Mouse (Mus musculus): ENCODE measurements around the gene Cdk9.

The Cdk9 gene

DNA sequence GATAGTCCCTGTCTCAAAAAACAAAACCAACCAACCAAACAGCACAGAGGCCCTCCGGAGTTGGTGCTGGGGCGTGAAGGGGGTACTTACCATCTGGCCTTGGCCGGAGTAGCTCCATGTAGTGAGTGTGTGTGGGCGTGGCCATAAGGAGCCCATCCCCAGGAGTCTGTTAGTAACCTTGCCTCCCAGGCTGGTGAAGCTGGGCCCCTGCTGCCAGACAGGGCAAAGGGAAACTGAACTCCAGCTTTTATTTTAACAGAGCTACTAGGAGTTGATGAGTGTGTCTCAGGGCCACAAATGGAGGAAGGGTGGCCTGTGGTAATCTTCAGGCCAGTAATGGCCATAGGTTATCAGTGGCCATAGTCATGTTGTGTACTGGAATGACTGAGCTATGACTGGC, 21.6 kb upstream of the Cdk9 start:
- no peak for DNase-seq (ENCODE audit: low spot score)

DNA sequence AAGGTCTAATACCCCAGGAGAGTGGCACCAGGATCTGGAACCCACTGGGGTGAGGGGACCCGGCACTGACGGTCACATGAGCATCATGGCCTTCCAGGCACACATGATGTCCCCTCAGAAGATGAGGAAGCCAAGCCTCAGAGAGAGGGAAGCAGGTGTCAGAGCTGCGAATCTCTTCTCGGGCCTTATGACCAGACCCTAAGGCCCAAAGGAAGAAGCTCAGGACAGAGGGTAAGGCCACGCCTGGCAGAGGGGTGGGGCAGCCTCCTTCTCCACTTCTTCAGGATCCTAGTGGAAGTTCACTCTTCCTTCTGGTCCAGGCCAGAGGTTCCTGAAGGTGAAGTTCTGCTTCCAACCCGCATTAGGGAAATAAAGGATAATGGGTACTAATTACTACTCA, 19.8 kb upstream of the Cdk9 start:
- no peak for DNase-seq (ENCODE audit: low spot score)

DNA sequence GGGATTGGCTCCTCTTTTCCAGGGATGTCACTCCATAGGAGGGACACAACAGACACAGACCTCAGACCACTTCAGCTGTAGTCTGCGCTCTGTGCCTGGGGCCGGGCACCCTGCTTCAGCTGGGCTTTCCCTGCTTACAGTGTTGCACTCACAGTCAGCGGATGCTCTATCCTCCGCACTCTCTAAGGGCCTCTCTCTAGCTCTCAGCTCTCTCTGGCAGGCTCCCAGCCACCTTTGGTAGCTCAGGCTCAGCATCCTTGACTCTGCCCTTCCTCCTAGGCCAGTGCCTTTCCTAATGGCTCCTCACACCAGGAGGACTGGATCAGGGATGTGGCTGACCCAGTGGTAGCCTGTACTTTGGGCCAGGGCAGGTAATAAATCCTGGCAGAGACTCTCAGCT, 19.0 kb upstream of the Cdk9 start:
- no peak for DNase-seq (ENCODE audit: low spot score)

DNA sequence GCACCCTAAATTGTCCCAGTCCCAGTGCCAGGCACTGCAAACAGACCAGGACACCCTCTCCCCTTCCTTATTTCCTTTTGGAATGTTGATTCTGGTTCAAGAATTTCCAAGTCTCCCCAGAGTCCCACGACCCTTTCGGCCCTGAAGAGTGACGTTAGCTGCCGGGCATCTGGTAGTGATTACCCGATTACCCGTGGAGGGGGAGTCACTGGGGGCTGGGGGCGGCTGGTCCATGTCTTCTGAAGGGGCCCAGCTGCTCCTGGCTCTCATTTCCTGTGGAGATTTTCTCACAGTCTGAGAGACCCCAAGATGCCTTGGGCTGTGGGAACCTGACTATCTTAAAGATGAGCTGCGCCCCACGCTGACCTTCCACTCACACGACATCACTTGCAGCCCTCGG, 18.0 kb upstream of the Cdk9 start:
- DNase-seq (ENCODE audit: low spot score) = no peak

DNA sequence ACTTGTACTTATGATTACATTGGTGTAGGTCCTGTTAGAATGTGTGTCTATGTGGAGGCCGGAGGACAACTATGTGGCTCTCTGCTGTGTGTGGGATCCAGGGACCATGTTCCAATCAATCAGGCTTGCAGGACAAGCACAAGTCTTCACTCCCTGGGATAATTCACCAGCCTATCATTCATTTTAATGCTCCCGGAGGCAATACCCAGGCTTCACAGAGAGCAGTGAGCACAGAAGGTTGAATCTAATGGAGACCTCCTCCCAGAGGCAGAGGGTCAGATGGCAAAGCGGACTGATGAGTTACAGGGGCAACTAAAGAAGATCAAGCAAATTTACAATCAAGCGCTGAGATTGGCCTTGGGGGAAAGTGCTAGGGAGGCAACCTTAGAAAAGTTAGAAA, 16.7 kb upstream of the Cdk9 start:
- DNase-seq (ENCODE audit: low spot score) = no peak

DNA sequence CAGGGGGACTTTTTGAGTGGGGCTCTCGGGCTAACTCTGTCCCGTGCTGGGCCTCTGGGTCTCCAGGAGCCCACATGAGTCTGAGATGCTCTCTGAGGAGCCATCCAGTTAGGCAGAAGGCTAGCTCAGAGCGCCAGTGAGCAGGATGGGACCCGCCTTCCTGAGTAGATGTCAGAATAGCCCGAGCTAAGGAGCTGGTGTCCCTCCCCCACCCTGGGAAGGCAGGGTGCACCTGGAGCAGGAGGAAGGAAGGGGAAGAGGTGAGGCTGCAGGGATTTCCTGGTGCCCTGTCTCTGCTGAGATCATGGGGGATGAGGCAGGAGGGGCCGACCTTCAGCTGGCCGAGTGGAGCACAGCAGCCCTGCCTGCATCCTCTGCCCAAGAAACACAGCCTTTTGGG, 15.6 kb upstream of the Cdk9 start:
- DNase-seq (ENCODE audit: low spot score) = no peak

DNA sequence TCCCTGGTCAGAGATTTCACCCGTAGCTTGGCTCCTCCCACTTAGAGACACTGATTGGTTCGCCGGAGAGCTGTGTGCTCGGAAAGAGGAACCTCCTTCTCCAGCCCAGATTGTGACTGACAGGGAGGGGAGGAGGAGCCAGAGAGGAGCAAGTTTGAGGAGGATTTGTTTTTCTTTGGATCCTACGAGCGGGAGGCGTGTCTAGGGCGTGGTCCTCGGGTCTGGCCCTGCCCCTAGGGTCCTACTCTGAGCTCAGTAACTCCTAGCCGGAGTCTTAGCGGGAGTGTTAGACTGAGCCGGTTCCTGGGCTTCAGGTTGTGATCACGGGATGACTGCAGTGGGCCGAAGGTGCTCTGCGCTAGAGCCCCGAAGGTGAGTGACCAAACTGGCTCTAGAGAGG, 14.6 kb upstream of the Cdk9 start:
- DNase-seq (ENCODE audit: low spot score) = peak; percentile 92

DNA sequence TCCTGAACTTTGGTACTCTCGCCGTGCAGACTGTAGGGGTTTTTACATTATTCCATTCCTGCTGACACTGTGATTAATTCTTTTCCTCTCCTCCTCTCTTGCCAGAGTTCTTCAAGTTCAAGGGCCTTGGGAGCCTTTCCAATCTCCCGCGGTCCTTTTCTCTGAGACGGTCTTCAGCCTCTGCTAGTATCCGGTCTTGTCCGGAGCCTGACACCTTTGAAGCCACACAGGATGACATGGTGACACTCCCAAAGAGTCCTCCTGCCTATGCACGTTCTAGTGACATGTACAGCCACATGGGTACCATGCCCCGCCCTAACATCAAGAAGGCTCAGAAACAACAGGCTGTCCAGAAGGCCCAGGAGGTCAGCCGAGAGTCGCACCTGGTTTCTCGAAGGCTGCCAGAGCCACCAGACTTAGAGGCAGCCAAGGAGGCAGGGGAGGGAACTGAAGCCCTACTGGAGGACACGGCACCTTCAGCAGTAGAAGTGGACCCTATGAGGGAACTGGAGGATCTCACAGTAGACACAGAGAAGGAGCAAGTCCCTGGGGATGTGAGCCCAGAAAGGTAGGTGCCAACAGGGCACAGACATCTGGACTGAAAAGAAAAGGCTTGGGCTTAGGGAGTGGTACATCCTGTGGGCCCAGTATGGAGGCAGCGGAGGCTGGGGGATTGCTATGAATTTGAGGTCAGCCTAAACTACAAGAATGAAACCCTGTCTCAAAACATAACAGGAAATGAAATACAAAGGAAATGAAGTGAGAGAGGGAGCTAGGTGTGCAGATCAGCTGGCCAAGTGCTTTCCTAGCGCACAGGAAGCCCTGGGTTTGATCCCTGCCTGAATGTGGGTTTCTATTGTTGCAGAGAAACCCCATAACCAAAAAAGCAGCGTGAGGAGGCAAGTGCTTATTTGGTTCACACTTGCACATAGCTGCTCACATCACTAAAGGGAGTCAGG, 12.2 kb upstream of the Cdk9 start:
- no peak for DNase-seq (ENCODE audit: low spot score)

DNA sequence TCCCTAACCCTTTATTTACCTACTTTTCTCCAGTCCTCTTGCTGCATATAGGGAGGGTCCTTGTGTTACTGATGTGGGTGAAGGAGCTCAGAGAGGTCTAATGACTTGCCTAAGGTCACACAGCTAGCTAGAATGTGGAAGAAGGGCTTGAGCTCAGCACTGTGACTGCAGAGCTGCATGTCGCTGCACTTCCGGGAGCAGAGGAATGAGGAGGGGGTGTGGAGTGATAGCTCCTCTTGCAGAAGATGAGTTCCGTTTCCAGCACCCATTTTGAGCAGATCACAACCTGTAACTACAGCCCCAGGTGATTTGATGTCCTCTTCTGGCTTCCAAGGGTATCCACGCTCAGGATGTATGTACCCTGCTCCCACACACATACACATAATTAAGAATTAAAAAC, 11.3 kb upstream of the Cdk9 start:
- DNase-seq (ENCODE audit: low spot score) = no peak

DNA sequence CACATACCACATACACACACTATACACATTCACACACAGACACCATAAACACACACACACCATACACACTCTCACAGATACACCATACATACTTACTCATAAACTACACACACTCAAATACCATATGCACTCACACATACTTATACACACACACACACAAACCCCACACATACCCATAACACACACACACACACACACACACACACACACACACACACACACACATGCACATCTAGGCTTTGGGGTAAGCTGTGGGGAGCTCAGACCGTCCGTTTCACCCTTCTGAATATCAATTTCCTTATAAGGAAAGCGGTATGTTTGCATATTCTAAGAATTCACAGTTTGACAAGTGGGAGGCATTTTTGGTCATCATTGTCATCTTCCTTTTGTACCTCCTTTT, 9.7 kb upstream of the Cdk9 start:
- DNase-seq (ENCODE audit: low spot score) = no peak

DNA sequence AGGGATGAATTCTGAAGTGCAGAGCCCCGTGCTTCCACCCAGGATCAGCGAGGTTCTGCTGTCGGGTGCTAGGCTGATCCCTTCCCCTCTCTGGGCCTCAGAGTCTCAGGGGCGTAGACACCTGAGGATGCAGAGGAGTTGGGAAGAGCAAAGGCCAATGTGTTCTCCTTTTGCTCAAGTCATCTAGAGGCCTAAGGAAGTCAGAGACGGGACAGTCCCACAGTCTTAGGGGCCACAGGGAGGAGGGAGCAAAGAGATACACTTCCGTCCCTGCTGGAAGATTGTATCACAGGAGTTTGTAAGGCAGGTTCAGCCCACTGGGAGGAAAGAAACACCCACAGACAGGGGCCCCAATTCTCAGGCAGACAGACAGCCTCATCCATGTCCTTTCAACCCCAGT, 9.2 kb upstream of the Cdk9 start:
- no peak for DNase-seq (ENCODE audit: low spot score)

DNA sequence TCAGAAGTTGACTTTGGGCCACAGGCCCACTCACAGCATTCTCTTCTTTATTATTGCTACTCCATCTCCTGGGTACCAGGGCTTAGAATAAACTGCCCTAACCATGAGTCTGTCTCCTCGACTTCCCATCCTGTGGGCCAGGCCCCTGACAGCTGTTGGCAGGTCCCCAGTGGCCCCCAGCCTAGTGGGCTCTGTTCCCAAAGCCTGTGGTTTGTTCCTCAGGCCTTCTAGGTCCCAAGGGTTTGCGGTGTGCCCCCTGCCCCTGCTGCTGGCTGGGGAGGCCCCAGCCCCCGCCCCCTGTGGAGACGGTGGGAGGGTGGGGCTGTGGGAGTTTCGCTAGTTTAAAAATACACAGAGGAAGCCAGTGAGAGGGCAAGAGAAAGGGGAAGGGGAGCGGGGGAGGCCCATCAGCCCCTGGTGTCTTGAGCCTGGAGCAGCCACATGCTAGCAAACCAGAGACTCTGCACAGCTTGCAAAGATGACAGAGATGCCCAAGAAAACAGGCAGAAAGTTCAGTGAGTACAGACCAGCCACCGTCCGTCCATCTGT, 7.9 kb upstream of the Cdk9 start, which contains the start of gene Sh2d3c:
Sh2d3c (plus strand) TSS at position 375 of the 549 bp plus-strand sequence.
- DNase-seq (ENCODE audit: low spot score) = no peak

DNA sequence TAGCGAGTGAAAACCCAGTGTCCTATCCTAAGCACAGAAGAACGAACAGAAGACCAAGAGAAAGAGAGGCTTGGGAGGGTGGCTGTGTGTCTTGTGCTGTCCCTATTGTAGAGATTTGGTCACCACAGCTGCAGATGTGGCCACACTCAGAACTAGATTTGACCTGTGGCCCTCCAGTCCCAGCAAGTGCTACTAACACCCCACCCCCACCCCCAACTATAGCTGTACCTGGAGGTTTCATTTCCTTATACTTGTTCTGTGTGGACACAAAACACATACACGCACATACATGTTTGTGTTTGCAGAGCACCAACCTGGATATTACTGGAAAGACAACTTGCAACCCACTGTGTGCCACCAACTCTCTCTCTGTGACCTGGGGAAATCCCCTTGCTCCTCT, 7.2 kb upstream of the Cdk9 start:
- DNase-seq (ENCODE audit: low spot score) = no peak

DNA sequence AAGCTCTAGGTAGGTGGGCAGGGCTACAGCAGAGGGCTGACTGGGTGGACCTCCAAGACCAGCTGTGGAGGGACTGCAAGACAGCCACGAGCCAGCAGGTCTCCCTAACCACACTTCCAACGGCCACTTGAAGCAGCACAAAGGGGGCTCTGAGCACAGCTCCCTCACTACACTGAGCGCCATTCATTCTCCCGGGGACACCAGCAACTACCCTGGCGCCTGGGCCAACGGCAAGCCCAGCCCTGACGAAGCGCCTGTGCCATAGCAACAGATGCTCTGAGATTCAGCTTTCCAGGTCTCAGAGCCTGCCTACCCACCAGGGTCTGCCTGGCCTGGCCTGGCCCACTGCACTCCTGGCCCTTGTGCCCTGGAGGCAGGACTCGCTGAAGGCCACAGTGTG, 5.9 kb upstream of the Cdk9 start:
- DNase-seq (ENCODE audit: low spot score) = no peak

DNA sequence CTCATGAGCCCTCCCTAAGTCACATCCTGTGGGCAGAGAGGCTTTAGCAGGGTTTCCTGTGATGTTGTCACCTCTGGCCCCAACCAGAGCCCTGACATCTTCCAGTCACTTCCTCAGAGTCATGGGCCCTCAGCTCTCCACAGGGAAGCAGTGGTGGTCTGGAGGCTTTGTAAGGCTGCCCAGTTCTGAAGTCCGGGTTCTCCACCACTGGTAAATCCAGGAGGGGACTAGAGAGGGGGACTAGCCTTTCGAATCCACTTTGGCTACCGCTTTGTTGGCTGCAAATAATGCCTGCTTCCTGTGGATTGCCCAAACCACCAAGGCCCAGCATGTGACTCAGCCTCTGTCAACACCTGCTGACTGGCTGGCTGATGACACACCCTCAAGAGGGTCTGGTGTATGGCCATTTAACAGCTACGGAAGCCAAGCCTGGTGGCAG, 2.1 kb upstream of the Cdk9 start:
- no peak for DNase-seq (ENCODE audit: low spot score)

DNA sequence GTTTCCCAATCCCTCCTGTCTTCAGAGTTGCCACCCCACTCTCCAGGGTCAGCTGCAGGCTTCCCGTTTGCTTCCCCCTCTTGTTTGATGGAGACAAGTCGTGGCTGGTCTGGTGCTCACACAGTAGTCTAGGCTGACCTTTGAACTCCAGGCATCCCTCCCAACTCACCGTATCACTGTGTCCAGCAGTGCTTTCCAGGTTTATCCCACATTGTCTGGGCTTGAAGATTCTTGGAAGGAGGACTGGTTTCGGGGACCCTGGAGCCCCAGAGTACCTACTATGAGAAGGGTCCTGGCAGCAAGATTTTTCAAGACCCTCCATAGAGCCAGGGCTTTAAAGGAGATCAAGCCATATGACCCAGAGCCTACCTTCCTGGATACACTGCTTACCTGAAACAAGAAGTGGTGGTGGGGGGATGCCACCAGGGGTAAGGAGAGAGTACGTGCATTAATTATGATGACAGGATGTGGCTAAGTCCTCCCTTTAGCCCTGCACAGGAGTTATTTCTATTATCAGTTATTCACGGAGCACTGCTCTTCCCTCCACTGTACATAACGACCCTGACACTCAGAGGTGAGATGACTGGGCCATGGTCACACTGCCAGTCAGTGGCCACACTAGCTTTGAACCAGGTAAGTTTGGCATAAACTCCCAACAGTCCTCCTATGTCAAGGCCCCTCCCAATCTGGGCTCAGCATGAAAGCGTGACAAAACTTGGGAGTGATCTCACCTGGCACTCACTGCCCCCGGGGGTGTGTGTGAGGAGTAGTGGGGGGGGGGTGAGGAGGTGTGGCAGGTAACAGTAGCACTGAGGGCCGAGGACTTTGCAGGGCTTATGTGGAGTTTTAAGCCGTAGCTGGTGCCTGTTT, 1.5 kb upstream of the Cdk9 start:
- no peak for DNase-seq (ENCODE audit: low spot score)

DNA sequence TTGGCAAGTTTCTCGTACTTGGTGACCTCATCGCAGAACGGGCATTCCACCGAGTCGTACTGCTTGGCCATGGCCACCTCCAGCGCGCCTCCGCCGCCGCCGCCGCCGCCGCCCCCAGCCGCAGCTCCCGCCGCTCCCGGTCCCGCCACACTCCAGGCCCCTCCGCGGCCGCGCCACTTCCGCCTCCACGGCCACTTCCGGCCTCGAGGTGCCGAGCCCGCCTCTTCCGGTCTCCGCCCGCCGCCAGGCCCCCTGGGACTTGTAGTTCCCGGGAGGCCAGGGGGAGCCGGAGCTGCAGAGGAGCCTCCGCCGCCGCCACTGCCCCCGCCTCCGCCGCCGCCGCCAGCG, 316 bp downstream of the Cdk9 start:
- DNase-seq (ENCODE audit: low spot score) = peak; percentile 89

DNA sequence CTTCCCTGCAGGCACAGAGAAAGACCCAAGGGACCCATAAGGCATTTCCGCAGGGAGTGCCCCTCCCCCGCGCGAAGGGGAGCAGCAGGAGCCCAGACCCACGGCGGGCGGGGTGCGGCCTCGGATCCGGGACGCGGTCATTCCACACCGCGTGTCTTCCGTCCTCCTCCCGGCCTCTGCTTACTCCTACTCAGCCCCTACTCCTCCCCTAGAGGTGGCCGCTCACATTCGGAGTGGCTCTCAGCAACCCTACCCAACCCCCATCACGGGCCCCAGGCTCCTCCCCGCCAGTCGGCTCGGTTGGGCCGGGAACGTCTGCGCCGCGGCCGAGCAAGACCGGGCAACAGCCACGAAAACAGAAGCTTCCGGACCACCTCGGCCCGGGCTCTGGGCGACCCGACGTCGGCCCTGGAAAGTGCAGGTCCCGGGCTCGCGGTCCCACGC, 746 bp downstream of the Cdk9 start:
- DNase-seq (ENCODE audit: low spot score) = peak; percentile 53

DNA sequence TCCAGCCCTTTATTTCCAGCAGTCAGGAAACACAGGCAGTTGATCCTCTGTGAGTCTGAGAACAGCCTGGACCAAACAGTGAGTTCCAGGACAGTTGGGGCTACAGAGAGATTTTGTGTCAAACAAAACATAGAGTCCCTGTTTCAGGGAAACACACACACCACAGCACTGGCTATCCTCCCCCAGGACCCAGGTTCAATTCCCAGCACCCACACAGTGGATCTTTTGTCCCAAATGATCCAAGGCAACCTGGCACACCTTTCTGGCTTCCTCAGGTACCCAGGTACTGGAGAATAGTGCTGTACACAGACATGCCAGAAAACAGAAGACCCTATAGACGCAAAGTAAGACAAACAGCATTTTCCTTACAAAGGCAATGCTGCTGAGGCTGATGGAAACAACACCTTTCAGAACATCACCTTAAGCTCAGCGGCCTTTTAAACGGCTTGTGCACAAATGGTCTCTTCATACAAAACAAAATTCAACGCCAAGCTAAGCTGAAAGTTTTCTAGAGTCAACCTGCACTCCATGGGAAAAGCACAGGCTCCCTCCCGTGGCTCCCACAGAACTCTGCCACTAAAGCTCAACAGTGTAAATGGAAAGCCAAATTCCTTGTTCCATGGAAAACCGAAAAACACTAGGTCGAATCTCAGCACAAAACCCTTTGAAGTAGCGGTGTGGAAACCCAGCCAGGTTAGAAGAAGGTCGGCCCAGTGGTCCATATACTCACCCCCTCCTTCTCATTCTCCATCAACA, 1.4 kb downstream of the Cdk9 start:
- DNase-seq (ENCODE audit: low spot score) = no peak

DNA sequence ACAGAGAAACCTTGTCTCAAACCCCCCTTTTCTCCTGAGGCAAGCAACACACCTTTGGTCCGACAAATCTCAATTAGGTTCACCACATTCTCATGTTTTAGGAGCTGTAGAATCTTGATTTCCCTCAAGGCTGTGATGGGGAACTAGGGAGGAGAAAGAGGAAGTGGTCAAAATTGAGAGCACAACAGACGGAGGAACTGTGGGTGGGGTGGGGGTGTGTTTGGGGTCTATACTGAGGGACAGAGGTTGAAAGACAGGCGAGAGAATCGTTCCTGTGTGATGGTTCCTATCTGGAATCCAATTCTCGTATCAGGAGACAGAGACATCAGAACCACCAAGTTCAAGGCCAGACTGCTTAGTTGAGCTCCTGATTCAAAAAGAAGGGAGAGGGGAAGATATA, 2.5 kb downstream of the Cdk9 start:
- DNase-seq (ENCODE audit: low spot score) = no peak

DNA sequence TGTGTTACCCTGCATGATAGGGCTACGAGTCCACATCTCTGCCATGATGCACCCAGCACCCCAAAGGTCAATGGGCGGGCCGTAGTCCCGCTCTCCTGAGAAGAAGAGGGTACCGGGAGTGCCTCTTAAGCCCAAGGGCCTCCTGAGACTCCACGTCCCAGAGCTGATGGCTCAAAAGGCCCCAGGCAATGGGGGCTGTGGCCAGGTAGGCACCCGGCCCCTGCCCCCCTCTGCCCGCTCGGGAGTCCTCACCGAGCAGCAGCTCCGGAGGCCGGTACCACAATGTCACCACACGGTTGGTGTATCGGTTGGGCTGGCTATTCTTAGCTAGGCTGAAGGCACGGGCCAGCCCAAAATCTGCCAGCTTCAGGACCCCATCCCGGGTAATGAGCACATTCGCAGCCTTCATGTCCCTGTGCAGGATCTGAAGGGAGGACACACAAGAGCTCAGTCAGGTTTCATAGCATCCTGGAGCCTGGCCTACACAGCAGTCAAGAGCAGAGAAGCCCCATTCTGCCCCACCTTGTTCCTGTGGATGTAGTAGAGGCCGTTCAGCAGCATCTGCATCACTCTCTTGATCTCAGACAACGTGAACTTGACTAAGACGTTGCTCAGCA, 3.2 kb downstream of the Cdk9 start:
- DNase-seq (ENCODE audit: low spot score) = no peak

DNA sequence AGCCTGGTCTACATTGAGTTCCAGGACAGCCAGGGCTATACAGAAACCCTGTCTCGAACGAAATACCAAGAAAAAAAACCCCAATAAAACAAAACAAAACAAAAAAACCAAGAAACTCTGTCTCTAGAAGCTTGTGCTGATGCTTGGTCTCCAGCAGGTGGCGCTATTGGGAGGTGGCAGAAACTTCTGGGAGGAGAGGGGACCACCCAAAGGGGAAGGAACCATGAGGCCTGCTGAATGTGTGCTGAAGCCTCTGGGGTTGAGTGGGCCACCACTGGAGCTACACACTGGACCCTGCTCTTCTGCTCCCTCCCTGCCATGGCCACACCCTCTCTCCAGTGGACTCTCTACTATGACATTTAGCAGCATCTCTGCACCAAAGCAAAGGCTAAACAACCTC, 4.2 kb downstream of the Cdk9 start:
- no peak for DNase-seq (ENCODE audit: low spot score)

Measured in ovary, adult 18-20 months (tissue).